Mouse (Mus musculus): Measurements from ENCODE around the gene Alox5ap. TPM values are rescaled to one million over a fixed set of nuclear protein-coding genes. Genes with fewer than 3 reads are reported as not detected.

The Alox5ap gene
- total RNA-seq (2014; fragmentation: Nextera tagmentation), result 8.8 and 11.6 TPM in 2 replicates
- total RNA-seq (2017), result 20.9 and 41.6 TPM in 2 replicates

- ATAC-seq (replicated peaks; ENCODE audit: low FRiP score, low TSS enrichment, poor library complexity, severe bottlenecking), result no peak
These were observed at the start of gene Alox5ap for GRCm38 (mm10) chr5:149264405-149264804. Gene Alox5ap, plus strand, starts transcription at chr5:149264767.

GRCm38 (mm10) chr5:149215540-149215939, 49.0 kb upstream of the Alox5ap start:
- ATAC-seq (replicated peaks; ENCODE audit: low FRiP score, low TSS enrichment, poor library complexity, severe bottlenecking), result no peak

- no peak for ATAC-seq (replicated peaks; ENCODE audit: low FRiP score, low TSS enrichment, poor library complexity, severe bottlenecking)
These were observed 46.8 kb upstream of the Alox5ap start for GRCm38 (mm10) chr5:149217524-149218357.

DNA sequence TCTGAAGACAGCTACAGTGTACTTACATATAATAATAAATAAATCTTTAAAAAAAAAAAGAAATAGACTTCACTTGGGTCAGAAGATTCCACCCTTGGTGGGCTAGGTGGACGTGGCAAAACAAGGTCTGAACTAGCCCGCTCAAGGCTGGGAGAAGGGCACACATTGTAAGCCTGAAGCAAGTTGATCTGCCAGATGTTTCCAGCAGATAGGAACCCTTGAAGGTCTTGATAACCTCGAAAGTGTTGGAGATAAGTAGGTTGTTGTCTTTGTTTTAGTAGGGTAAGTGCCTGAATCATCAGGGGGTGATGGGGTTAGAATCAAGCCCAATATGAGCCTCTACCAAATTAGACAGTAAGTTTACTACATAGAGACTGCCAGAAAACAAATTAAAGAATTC, 45.1 kb upstream of the Alox5ap start:
- ATAC-seq (replicated peaks; ENCODE audit: low FRiP score, low TSS enrichment, poor library complexity, severe bottlenecking), result peak; percentile 61

DNA sequence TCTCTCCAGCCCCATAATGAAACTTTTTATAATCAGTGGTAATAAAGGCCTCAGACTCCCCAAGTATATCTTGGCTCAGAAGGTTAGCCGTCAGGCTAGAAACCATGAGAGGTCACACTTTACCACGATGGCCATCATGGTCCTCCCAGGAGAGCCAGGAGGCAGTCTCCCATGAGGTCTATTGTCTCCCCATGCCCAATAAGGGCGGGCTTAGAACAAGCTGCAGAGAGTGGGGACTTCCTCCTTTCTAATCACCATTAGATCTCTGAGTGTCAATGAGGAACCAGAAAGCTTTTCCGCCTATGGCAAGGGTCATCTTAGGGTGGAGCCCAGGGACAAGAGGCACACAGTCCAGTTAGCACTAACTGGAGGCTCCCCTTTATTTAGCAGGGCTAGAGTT, 43.2 kb upstream of the Alox5ap start:
- no peak for ATAC-seq (replicated peaks; ENCODE audit: low FRiP score, low TSS enrichment, poor library complexity, severe bottlenecking)

- no peak for ATAC-seq (replicated peaks; ENCODE audit: low FRiP score, low TSS enrichment, poor library complexity, severe bottlenecking)
These were observed 39.9 kb upstream of the Alox5ap start for GRCm38 (mm10) chr5:149224666-149225065.

- ATAC-seq (replicated peaks; ENCODE audit: low FRiP score, low TSS enrichment, poor library complexity, severe bottlenecking), result peak; percentile 97
These were observed 35.6 kb upstream of the Alox5ap start for GRCm38 (mm10) chr5:149228700-149229618.

GRCm38 (mm10) chr5:149229619-149230339, 34.8 kb upstream of the Alox5ap start:
- ATAC-seq (replicated peaks; ENCODE audit: low FRiP score, low TSS enrichment, poor library complexity, severe bottlenecking), result no peak

DNA sequence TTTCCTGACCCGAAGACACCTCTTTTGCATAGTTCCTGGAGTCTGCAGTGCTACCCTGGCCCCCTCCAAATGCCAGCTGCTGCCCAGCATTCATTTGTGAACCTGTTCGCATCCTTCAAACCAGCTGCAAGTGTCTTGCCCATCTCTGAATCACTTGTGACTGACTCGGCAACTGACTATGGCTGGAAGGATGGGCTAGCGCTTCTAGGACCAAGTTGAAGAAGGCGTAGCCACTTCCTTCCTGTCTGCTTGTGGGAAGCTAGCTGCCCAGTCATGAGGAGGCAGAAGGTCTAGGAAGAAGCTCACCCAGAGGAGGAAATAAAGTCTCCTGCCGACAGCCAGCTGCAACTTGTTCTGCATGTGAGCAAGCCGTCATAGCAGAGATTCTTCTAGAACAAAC, 29.6 kb upstream of the Alox5ap start:
- no peak for ATAC-seq (replicated peaks; ENCODE audit: low FRiP score, low TSS enrichment, poor library complexity, severe bottlenecking)

DNA sequence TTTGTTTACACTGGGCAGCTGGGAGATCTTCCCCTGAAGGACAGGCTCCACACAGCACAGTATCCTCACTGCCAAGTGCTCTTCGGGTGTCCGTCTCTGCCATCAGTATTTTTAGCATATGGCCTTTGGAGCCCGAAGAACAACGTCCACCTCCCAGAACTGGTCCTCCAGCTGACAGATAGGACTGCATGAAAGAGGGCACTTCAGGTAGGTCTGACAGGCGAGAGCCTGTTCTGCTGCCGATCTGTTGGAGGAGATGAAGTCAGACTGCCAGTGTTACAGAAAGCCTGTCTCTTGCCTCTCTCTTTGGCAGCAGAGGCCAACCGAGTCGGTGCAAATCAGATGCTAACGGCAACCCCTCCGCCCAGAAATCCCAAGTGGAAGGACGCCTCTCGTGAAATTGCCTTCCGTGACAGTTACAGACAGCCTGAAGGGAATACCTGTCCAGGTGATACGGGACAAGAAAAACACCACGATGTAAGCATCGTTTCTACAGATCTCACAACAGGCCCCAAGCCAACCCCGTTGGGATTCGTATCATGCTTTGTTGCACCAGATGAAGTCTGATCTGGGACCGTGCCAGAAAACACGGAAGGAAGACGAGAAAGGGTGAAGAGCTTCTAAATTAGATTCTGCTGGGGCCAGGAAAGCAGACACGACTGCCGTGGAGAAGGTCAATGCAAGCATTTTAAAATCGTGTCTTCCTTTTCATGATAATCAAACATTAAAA, 27.2 kb upstream of the Alox5ap start:
- ATAC-seq (replicated peaks; ENCODE audit: low FRiP score, low TSS enrichment, poor library complexity, severe bottlenecking), result no peak

DNA sequence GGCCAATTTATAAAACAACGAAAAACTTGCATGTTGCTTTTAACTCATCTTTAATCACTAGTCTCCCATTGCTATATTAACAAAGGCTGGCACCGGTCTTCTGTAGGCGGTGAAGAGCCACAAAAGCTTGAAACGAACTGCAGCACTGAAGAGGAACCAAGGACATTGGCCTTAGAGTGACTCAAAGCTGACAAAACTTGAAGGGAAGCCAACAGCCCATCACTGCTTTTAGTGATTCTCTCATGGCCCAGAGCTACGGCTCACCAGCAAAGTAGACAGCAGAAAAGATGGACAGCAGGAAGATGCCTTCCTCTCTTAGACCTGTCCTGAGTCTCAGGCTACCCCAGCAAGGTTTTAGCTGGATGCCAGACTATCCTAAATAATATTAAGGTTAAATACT, 22.1 kb upstream of the Alox5ap start:
- no peak for ATAC-seq (replicated peaks; ENCODE audit: low FRiP score, low TSS enrichment, poor library complexity, severe bottlenecking)

- no peak for ATAC-seq (replicated peaks; ENCODE audit: low FRiP score, low TSS enrichment, poor library complexity, severe bottlenecking)
These were observed 21.5 kb upstream of the Alox5ap start for GRCm38 (mm10) chr5:149243053-149243452.

- peak; percentile 45 for ATAC-seq (replicated peaks; ENCODE audit: low FRiP score, low TSS enrichment, poor library complexity, severe bottlenecking)
These were observed 19.1 kb upstream of the Alox5ap start for GRCm38 (mm10) chr5:149245391-149245964.

DNA sequence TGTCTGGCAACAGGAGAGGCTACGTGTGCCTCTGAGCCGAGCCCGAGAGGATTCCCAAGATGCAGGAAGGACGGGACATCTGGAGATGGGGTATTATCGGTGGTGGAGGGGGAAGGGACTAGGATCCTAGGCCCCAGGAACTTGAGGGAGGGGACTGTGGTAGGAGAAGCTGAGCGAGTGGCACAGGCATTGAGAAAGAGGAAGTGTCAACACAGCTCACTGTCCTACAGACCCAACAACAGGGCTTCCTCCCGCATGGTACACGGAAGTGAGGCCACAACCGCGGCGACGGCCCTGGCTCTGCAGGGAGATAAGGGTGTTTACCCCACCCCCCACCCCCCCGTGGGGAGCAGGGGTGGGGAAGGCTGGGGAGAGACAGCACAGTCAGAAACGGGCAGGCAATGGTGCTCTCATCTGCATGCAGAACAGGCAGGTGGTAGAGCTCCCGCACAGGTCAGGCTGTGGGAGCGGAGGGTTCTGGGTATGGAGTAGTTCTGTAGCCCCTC, 18.5 kb upstream of the Alox5ap start:
- peak; percentile 91 for ATAC-seq (replicated peaks; ENCODE audit: low FRiP score, low TSS enrichment, poor library complexity, severe bottlenecking)

DNA sequence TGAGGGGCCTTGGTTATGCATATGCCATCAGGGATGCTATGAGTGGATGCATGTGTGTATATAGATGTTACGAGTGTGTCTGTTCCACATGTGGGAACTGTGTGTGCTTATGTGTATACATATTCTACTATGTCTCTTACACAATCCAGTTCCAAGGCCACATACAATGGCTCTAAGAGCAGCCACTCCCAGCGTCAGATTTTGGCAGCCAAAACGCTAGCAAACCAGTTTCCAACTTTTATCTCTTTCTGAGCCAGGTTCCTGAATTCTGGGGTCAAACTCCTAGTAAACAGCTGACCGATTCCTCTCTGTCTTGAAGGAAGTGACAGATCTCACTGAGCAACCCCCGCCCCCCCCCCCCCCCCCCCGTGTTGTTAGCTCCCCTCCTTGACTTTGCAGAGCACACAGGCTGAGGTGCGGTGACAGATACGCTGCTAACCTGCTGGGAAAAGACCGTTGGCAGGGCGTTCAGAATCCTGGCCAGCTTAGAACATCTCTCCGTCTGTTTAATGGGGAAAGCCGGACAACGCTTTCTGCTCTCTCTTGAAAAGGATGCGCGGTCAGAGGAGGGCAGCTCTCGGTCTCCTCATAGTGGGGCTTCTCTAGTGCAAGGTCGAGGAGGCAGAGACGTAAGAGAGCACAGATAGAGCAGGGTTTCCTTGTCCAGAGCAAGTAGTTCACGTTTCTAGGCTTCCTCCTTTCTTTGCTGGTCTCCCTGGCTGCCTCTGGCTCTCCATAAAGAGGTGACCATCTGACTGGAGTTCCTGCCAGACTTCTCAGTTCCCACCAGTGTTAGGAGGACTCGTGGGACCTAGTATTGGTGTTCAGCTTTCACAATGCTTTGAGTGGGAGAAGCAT, 17.3 kb upstream of the Alox5ap start:
- no peak for ATAC-seq (replicated peaks; ENCODE audit: low FRiP score, low TSS enrichment, poor library complexity, severe bottlenecking)

DNA sequence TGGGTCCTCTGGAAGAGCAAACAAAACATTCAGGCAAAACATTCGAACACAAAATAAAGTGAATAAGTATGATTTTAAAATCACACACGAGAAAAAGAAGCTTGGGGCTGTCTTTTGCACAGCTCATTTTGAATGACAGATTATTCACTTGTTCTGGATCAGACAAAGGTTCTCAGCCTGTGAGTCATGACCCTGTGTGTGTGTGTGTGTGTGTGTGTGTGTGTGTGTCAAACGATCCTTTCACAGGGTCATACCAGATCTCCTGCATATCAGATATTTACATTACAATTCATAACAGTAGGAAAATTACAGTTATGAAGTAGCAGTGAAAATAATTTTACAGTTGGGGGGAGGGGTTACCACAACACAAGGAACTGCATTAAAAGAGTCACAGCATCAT, 12.3 kb upstream of the Alox5ap start:
- ATAC-seq (replicated peaks; ENCODE audit: low FRiP score, low TSS enrichment, poor library complexity, severe bottlenecking), result no peak

- ATAC-seq (replicated peaks; ENCODE audit: low FRiP score, low TSS enrichment, poor library complexity, severe bottlenecking), result no peak
These were observed 11.1 kb upstream of the Alox5ap start for GRCm38 (mm10) chr5:149253491-149253890.

GRCm38 (mm10) chr5:149255522-149255921, 9.0 kb upstream of the Alox5ap start:
- 0 out of 2 replicates have a peak, but pooled peaks have one; percentile 11 for ATAC-seq (replicated peaks; ENCODE audit: low FRiP score, low TSS enrichment, poor library complexity, severe bottlenecking)

All from megakaryocyte-erythroid progenitor cell, adult 5-6 weeks (primary cell).